Mouse (Mus musculus): ENCODE data around the gene Shd. TPM values are rescaled to one million over a fixed set of nuclear protein-coding genes. Genes with fewer than 3 reads are reported as not detected.

The Shd gene
- total and polyA plus RNA-seq, 3 experiments, result 0.31 to 0.89 TPM; not detected in 1

GRCm38 (mm10) chr17:55952041-55952440, 18.2 kb upstream of the Shd start:
- Histone ChIP-seq H3K36me3 (ENCODE audit: control insufficient read depth in 1 of 2, insufficient read depth in 2 of 2, low read length in 2 of 2) (no peaks in the 10 kb centered on the region), H3K27me3 (ENCODE audit: control insufficient read depth in 1 of 2, insufficient read depth in 2 of 2, low read length in 2 of 2) (peaks cover 0 to 2% of the 10 kb centered on the region in 2 experiments), H3K79me2 (ENCODE audit: control insufficient read depth, insufficient read depth, low read length, poor library complexity) (no peaks in the 10 kb centered on the region), H3K9ac (ENCODE audit: control insufficient read depth, low read depth, low read length, poor library complexity, severe bottlenecking) (no peak overlapping the region), H3K4me3 (ENCODE audit: control insufficient read depth in 1 of 2, insufficient read depth in 1 of 2, low read depth in 2 of 2, low read length in 2 of 2) (no peak overlapping the region), H3K4me1 (ENCODE audit: control insufficient read depth in 1 of 2, insufficient read depth in 2 of 2, low read length in 2 of 2) (no peaks in the 10 kb centered on the region), H3K9me3 (replicated peaks; ENCODE audit: insufficient read depth, low read length) (no peaks in the 10 kb centered on the region), H3K27ac (ENCODE audit: control insufficient read depth, low read depth, low read length) (no peak overlapping the region)
- TF ChIP-seq CTCF (IDR thresholded peaks at IDR 0.05 in 2 of 3, conservative IDR thresholded peaks at IDR 0.05 in 1 of 3; ENCODE audit: control insufficient read depth in 1 of 3, insufficient read depth in 1 of 3, low read depth in 2 of 3, low read length in 3 of 3, poor library complexity in 1 of 3, severe bottlenecking in 1 of 3) (no peak), TAL1 (IDR thresholded peaks at IDR 0.05; ENCODE audit: low read length) (no peak), ETS1 (IDR thresholded peaks at IDR 0.05; ENCODE audit: low read depth, low read length) (no peak), USF1 (IDR thresholded peaks at IDR 0.05; ENCODE audit: low read depth, low read length) (no peak), GATA1 (IDR thresholded peaks at IDR 0.05; ENCODE audit: low read depth, low read length) (no peak), NRF1 (IDR thresholded peaks at IDR 0.05; ENCODE audit: insufficient read depth, low read depth, low read length, poor library complexity, severe bottlenecking) (no peak), TBP (IDR thresholded peaks at IDR 0.05; ENCODE audit: low read depth, low read length) (no peak)
- no peak for DNase-seq (ENCODE audit: low read depth, low spot score)

GRCm38 (mm10) chr17:55952447-55953027, 17.7 kb upstream of the Shd start, which contains the start of gene Ebi3:
TSS of gene Ebi3 (plus strand) at chr17:55952640.
- no peak for TF ChIP-seq TAL1 (IDR thresholded peaks at IDR 0.05; ENCODE audit: low read length)
- TF ChIP-seq CHD1 (IDR thresholded peaks at IDR 0.05; ENCODE audit: low read depth, low read length), result no peak
- no peak for TF ChIP-seq MAZ (IDR thresholded peaks at IDR 0.05; ENCODE audit: low read depth, low read length)
- no peak for TF ChIP-seq MAFK (IDR thresholded peaks at IDR 0.05; ENCODE audit: borderline replicate concordance, low read depth, low read length)
- TF ChIP-seq EP300 (IDR thresholded peaks at IDR 0.05; ENCODE audit: low read depth in 1 of 2, low read length in 2 of 2), result no peak
- TF ChIP-seq NELFE (IDR thresholded peaks at IDR 0.05; ENCODE audit: low read depth, low read length), result no peak
- no peak for TF ChIP-seq NRF1 (IDR thresholded peaks at IDR 0.05; ENCODE audit: insufficient read depth, low read depth, low read length, poor library complexity, severe bottlenecking)
- no peak for TF ChIP-seq CHD2 (IDR thresholded peaks at IDR 0.05; ENCODE audit: low read length)
- TF ChIP-seq BHLHE40 (IDR thresholded peaks at IDR 0.05; ENCODE audit: borderline replicate concordance, low read depth, low read length), result no peak
- TF ChIP-seq ELF1 (IDR thresholded peaks at IDR 0.05; ENCODE audit: low read depth, low read length), result no peak
- TF ChIP-seq POLR2AphosphoS5 (IDR thresholded peaks at IDR 0.05; ENCODE audit: borderline replicate concordance, low read depth, low read length), result no peak
- TF ChIP-seq RAD21 (IDR thresholded peaks at IDR 0.05; ENCODE audit: low read depth, low read length), result no peak
- no peak for TF ChIP-seq TBP (IDR thresholded peaks at IDR 0.05; ENCODE audit: low read depth, low read length)
- no peak for TF ChIP-seq SMC3 (IDR thresholded peaks at IDR 0.05; ENCODE audit: low read depth, low read length)
- no peak for TF ChIP-seq E2F4 (IDR thresholded peaks at IDR 0.05; ENCODE audit: borderline replicate concordance, low read depth, low read length)
- TF ChIP-seq HCFC1 (IDR thresholded peaks at IDR 0.05; ENCODE audit: low read depth, low read length), result no peak
- TF ChIP-seq UBTF (IDR thresholded peaks at IDR 0.05; ENCODE audit: borderline replicate concordance, insufficient read depth, low read depth, low read length), result no peak
- no peak for TF ChIP-seq ZC3H11A (IDR thresholded peaks at IDR 0.05; ENCODE audit: low read depth, low read length)
- no peak for TF ChIP-seq ETS1 (IDR thresholded peaks at IDR 0.05; ENCODE audit: low read depth, low read length)
- TF ChIP-seq USF1 (IDR thresholded peaks at IDR 0.05; ENCODE audit: low read depth, low read length), result no peak
- Histone ChIP-seq H3K27ac (ENCODE audit: control insufficient read depth, low read depth, low read length) (no peak within 1 kb of the TSS), H3K27me3 (ENCODE audit: control insufficient read depth in 1 of 2, insufficient read depth in 2 of 2, low read length in 2 of 2) (peaks cover 0 to 2% of the 10 kb centered on the region in 2 experiments), H3K9ac (ENCODE audit: control insufficient read depth, low read depth, low read length, poor library complexity, severe bottlenecking) (no peak within 1 kb of the TSS), H3K4me3 (ENCODE audit: control insufficient read depth in 1 of 2, insufficient read depth in 1 of 2, low read depth in 2 of 2, low read length in 2 of 2) (no peak within 1 kb of the TSS), H3K79me2 (ENCODE audit: control insufficient read depth, insufficient read depth, low read length, poor library complexity) (no peaks in the 10 kb centered on the region), H3K4me1 (ENCODE audit: control insufficient read depth in 1 of 2, insufficient read depth in 2 of 2, low read length in 2 of 2) (peaks cover 0 to 3% of the 10 kb centered on the region in 2 experiments; a peak in 2 of 4 replicates), H3K9me3 (replicated peaks; ENCODE audit: insufficient read depth, low read length) (no peaks in the 10 kb centered on the region), H3K36me3 (ENCODE audit: control insufficient read depth in 1 of 2, insufficient read depth in 2 of 2, low read length in 2 of 2) (no peaks in the 10 kb centered on the region)
- DNase-seq (ENCODE audit: low read depth, low spot score), result no peak
